Mouse (Mus musculus) forebrain, embryonic 16.5 days (tissue): ENCODE measurements around the gene Rnf135. TPM values are rescaled to one million over a fixed set of nuclear protein-coding genes. Genes with fewer than 3 reads are reported as not detected.
"Not testable (repeated sequence)": the region's sequence is repeated elsewhere in the genome, so short reads cannot be mapped to it uniquely, and the experiment has no call there.

Source experiments
- ATAC-seq: fragments of 200-750 bp; cut with Nextera tagmentation; 2 replicates; pipeline ENCODE4 v1.8.0; 2017; ENCODE audit warnings: mild to moderate bottlenecking, moderate library complexity
- H3K27ac ChIP-seq: fragments of 300-500 bp; sonication (generic); 2 replicates; pipeline ENCODE4 v1.5.1; 2014; ENCODE audit warnings: low read length, control low read depth
- H3K27me3 ChIP-seq: fragments of 300-500 bp; sonication (generic); replicated peaks from 2 replicates; pipeline ENCODE4 v1.6.1; 2014; ENCODE audit warnings: low read length; ENCODE audit not compliant: control insufficient read depth, insufficient read depth
- H3K36me3 ChIP-seq: fragments of 300-500 bp; sonication (generic); 2 replicates; pipeline ENCODE4 v1.6.1; 2014; ENCODE audit not compliant: control insufficient read depth, insufficient read depth
- H3K4me1 ChIP-seq: fragments of 300-500 bp; sonication (generic); replicated peaks from 2 replicates; pipeline ENCODE4 v1.6.1; 2014; ENCODE audit warnings: low read length; ENCODE audit not compliant: control insufficient read depth, insufficient read depth
- H3K4me2 ChIP-seq: fragments of 300-500 bp; sonication (generic); 2 replicates; pipeline ENCODE4 v1.6.1; 2014; ENCODE audit warnings: mild to moderate bottlenecking, low read length, control low read depth
- H3K4me3 ChIP-seq: fragments of 300-500 bp; sonication (generic); replicated peaks from 2 replicates; pipeline ENCODE4 v1.5.1; 2014; ENCODE audit warnings: mild to moderate bottlenecking, low read length, control low read depth
- H3K9ac ChIP-seq: fragments of 300-500 bp; sonication (generic); replicated peaks from 2 replicates; pipeline ENCODE4 v1.6.1; 2014; ENCODE audit warnings: low read depth, low read length, control low read depth
- H3K9me3 ChIP-seq: fragments of 300-500 bp; sonication (generic); 2 replicates; pipeline ENCODE4 v1.6.1; 2016; ENCODE audit warnings: low read length; ENCODE audit not compliant: control insufficient read depth
- WGBS: fragments of 180-500 bp; shearing (Covaris S2); extraction: QIAGEN DNeasy Blood & Tissue Kit; methylation state at CpG from one replicate; pipeline ENCODE4 v1.1.7; 2014; 5-methylcytosine and 5-hydroxymethylcytosine counted together
- polyA plus RNA-seq: library from polyadenylated mRNA; unstranded; fragments of >200 nt; fragmentation: Nextera tagmentation; extraction: Ambion mirVana; gene quantifications from 2 replicates; pipeline ENCODE4 v1.2.1, GENCODE M21; 2015

Gene Rnf135
- polyA plus RNA-seq, 1 experiment from 2014 or later, result 3.1 TPM

- no peaks in the 10 kb centered on the region; the same call in 1 of the 2 replicates for H3K36me3 ChIP-seq
- H3K27me3 ChIP-seq, result no peaks in the 10 kb centered on the region
- no peak overlapping the region for H3K9ac ChIP-seq
- no peak overlapping the region for H3K4me2 ChIP-seq
- no peak overlapping the region; the same call in 1 of the 2 replicates for H3K4me3 ChIP-seq
- WGBS, result 38% methylated on average over 7 of the region's 7 CpGs
- H3K9me3 ChIP-seq, result no peaks in the 10 kb centered on the region
- H3K27ac ChIP-seq, result no peak overlapping the region
- H3K4me1 ChIP-seq, result peaks cover 10% of the 10 kb centered on the region
- ATAC-seq, result peak; percentile 21; the same call in 1 of the 2 replicates
These were observed 24.8 kb downstream of the Rnf135 start for GRCm38 (mm10) chr11:80208465-80208859.

DNA sequence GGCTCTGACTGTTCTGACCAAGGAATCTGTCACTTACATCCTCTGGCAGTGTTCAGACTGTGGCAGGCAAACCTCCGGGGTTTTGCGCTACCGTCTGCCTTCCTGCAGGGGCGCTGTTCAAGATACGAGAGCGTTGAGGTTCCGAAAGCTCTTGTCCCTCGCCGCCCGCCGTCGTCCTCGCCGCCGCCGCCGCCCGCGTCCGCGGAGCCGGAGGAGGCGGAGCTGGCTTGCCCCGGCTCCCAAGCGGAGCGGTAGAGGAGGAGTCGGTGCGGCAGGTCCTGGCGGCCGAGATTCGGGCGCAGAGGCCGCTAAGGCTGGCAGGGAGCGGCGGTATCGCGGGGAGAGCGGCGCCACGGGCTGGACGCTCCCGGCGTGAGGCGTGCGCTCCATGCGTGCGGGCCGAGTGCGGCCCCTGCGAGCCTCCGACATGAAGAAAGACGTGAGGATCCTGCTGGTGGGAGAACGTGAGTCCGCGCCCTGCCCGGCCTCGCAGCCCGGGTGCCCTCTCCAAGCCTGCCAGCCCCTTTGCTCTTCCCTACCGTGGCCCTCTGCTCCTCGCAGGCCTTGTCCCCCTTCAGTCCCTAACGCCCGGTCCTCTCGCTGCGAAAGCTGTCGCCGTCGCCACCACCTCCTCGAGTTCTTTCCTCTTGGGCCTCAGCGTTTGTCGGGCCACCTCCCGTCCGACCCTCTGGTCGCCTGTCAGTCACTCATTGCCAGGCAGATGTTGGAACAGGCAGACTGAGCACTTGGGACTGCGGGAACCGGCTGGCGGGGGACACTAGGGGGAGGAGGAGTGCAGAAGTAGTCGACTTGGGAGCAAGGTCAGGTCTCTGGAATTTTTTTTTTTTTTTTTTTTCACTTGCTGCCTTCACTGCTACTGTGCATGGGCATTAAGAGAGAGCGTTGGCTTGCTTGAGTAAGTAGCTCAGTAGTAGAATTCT is 25.5 kb downstream of the Rnf135 start, which contains the start of gene Rhot1:
Gene Rhot1, plus strand, starts transcription at position 160 of the 941 bp plus-strand sequence.
- Histone ChIP-seq H3K9ac (peak within 1 kb of the TSS; percentile 84), H3K4me2 (peak within 1 kb of the TSS; percentile 67), H3K27ac (peak within 1 kb of the TSS; percentile 89), H3K4me3 (peak within 1 kb of the TSS; percentile 55), H3K9me3 (no peaks in the 10 kb centered on the region), H3K27me3 (no peaks in the 10 kb centered on the region), H3K36me3 (no peaks in the 10 kb centered on the region; the same call in 1 of the 2 replicates), H3K4me1 (peaks cover 10% of the 10 kb centered on the region)
- under 1% methylated on average over 77 of the region's 78 CpGs for WGBS
- ATAC-seq, result peak; percentile 96

- WGBS, result 58% methylated on average over 6 of the region's 6 CpGs
- no peak overlapping the region; the same call in 1 of the 2 replicates for H3K9ac ChIP-seq
- no peak overlapping the region for H3K4me3 ChIP-seq
- H3K27me3 ChIP-seq, result no peaks in the 10 kb centered on the region
- no peak for ATAC-seq
- H3K36me3 ChIP-seq, result no peaks in the 10 kb centered on the region; the same call in 1 of the 2 replicates
- H3K9me3 ChIP-seq, result no peaks in the 10 kb centered on the region
- peak overlapping the region; percentile 67 for H3K4me2 ChIP-seq
- peaks cover 10% of the 10 kb centered on the region for H3K4me1 ChIP-seq
- H3K27ac ChIP-seq, result no peak overlapping the region
These were observed 26.7 kb downstream of the Rnf135 start for GRCm38 (mm10) chr11:80210321-80210720.

- ATAC-seq, result no peak
- Histone ChIP-seq H3K27ac (no peak overlapping the region), H3K4me2 (no peak overlapping the region), H3K36me3 (no peaks in the 10 kb centered on the region; the same call in 1 of the 2 replicates), H3K4me1 (peaks cover 10% of the 10 kb centered on the region), H3K4me3 (no peak overlapping the region), H3K9ac (no peak overlapping the region), H3K27me3 (no peaks in the 10 kb centered on the region), H3K9me3 (no peaks in the 10 kb centered on the region)
- 98% methylated on average over 2 of the region's 2 CpGs for WGBS
These were observed 28.6 kb downstream of the Rnf135 start for GRCm38 (mm10) chr11:80212282-80212681.

- H3K9me3 ChIP-seq, result no peaks in the 10 kb centered on the region
- H3K27me3 ChIP-seq, result no peaks in the 10 kb centered on the region
- H3K9ac ChIP-seq, result no peak overlapping the region
- no peak overlapping the region for H3K4me2 ChIP-seq
- H3K36me3 ChIP-seq, result no peaks in the 10 kb centered on the region; the same call in 1 of the 2 replicates
- peaks cover 5% of the 10 kb centered on the region for H3K4me1 ChIP-seq
- no peak overlapping the region for H3K27ac ChIP-seq
- ATAC-seq, result no peak
- no peak overlapping the region for H3K4me3 ChIP-seq
- WGBS, result 89% methylated on average over 3 of the region's 3 CpGs
These were observed 31.6 kb downstream of the Rnf135 start for GRCm38 (mm10) chr11:80215291-80215690.

DNA sequence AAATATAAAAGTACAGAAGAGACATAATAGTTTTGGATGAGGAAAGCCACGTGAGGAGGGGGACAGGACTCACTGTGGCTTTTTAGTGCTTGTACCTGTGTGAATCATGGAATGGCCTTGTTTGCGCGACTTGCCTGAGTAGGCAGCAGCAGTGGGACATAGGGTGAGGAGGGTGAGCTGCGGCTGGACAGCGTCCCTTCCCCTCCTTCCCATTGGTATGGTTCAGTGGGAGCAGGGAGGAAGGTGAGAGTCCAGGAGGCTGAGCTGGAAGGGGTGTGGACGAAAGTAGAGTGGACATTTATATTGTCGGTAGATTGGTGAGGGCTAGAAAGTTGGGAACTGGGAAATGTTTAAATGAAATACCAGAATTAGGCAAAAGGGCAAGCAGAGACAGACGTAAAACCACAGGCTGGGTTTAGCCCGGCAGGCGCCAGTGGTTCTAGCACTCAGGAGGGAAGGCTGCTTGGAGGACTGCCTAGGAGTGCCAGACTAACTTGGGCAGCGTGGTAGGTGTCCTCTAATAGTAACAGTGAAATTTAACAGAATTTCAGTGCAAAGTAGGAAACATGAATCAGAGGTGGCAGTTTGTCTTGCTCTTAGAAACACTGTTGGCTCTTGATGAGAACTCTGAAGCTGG is 35.1 kb downstream of the Rnf135 start:
- no peak overlapping the region for H3K9ac ChIP-seq
- no peaks in the 10 kb centered on the region for H3K9me3 ChIP-seq
- ATAC-seq, result no peak
- H3K27ac ChIP-seq, result no peak overlapping the region
- WGBS, result 86% methylated on average over 11 of the region's 11 CpGs
- H3K4me1 ChIP-seq, result no peaks in the 10 kb centered on the region
- H3K36me3 ChIP-seq, result peaks cover 3% of the 10 kb centered on the region
- H3K27me3 ChIP-seq, result no peaks in the 10 kb centered on the region
- H3K4me3 ChIP-seq, result no peak overlapping the region
- H3K4me2 ChIP-seq, result no peak overlapping the region

DNA sequence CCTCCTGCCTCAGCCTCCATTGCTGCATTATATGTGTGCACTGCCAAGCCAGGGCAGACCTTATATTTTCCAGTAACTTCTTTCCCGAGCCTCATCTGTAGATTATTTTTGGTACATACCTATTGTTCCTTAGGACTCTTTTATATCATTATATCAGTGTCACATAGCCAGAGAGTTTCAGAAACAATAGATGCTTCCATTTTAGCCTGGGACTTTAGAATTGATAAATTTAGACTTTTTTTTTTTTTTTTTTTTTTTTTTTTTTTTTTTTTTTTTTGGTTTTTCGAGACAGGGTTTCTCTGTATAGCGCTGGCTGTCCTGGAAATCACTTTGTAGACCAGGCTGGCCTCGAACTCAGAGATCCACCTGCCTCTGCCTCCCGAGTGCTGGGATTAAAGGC is 46.4 kb downstream of the Rnf135 start:
- not testable (repeated sequence) for H3K9ac ChIP-seq, H3K4me1 ChIP-seq, H3K4me2 ChIP-seq, H3K27me3 ChIP-seq, H3K4me3 ChIP-seq, H3K9me3 ChIP-seq, H3K27ac ChIP-seq, ATAC-seq
- peaks cover 14% of the 10 kb centered on the region for H3K36me3 ChIP-seq
- WGBS, result 93% methylated on average over 1 of the region's 5 CpGs

DNA sequence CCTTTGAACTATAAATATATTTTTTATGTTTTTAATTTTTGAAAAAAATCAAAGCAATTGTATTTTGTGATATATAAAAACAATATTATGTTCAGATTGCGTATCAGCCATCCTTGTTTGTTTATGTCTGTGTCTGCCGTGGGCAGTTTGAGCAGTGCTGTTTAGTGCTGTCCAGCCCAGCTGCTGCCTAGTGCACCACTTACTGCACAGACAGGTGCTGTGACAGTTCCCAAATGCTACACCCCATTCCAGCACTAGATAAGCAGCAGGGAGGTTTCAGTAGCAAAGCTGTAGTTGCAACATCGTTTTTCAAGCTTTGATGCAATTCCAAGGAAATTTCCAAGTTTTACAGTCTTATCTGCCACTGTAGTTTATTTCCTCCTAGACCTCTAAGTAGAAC is 53.6 kb downstream of the Rnf135 start:
- no peaks in the 10 kb centered on the region for H3K4me1 ChIP-seq
- no peak overlapping the region for H3K9ac ChIP-seq
- H3K4me2 ChIP-seq, result no peak overlapping the region
- 0 out of 2 replicates have a peak, but pooled peaks cover 4% of the 10 kb centered on the region for H3K36me3 ChIP-seq
- no peak overlapping the region for H3K4me3 ChIP-seq
- 91% methylated on average over 3 of the region's 3 CpGs for WGBS
- no peak overlapping the region for H3K27ac ChIP-seq
- no peaks in the 10 kb centered on the region for H3K27me3 ChIP-seq
- no peak for ATAC-seq
- no peaks in the 10 kb centered on the region for H3K9me3 ChIP-seq

- Histone ChIP-seq H3K9ac (no peak overlapping the region), H3K27ac (no peak overlapping the region), H3K4me1 (no peaks in the 10 kb centered on the region), H3K4me2 (no peak overlapping the region), H3K4me3 (no peak overlapping the region), H3K27me3 (no peaks in the 10 kb centered on the region), H3K36me3 (peaks cover 13% of the 10 kb centered on the region), H3K9me3 (no peaks in the 10 kb centered on the region)
- WGBS, result 93% methylated on average over 4 of the region's 4 CpGs
- no peak for ATAC-seq
These were observed 54.7 kb downstream of the Rnf135 start for GRCm38 (mm10) chr11:80238306-80238705.
